Mouse (Mus musculus): Measurements from ENCODE around the gene Aptx. TPM values are rescaled to one million over a fixed set of nuclear protein-coding genes. Genes with fewer than 3 reads are reported as not detected.

Aptx gene
- polyA plus RNA-seq (2015; fragmentation: Nextera tagmentation; extraction: Ambion mirVana), result 56.9 and 59.5 TPM in 2 replicates

- Histone ChIP-seq H3K9ac (replicated peaks) (peak within 1 kb of the TSS; percentile 72), H3K27me3 (no peaks in the 10 kb centered on the region), H3K27ac (peak within 1 kb of the TSS; percentile 96), H3K4me3 (replicated peaks) (peak within 1 kb of the TSS; percentile 59), H3K9me3 (no peaks in the 10 kb centered on the region), H3K4me1 (replicated peaks) (peaks cover 28% of the 10 kb centered on the region), H3K4me2 (replicated peaks) (peak within 1 kb of the TSS; percentile 81), H3K36me3 (no peaks in the 10 kb centered on the region)
- ATAC-seq, result peak; percentile 95
- WGBS, result under 1% methylated on average over 42 of the region's 42 CpGs
Observed at GRCm38 (mm10) chr4:40702797-40703709, at the start of gene Aptx. Gene Aptx, minus strand, starts transcription at chr4:40703194.

GRCm38 (mm10) chr4:40735351-40735750 is 32.4 kb upstream of the Aptx start:
- peak; percentile 55 for ATAC-seq
- WGBS, result 81% methylated on average over 1 of the region's 1 CpGs
- no peak overlapping the region for H3K4me3 ChIP-seq (replicated peaks)
- peaks cover 79% of the 10 kb centered on the region for H3K36me3 ChIP-seq
- no peak overlapping the region for H3K4me2 ChIP-seq (replicated peaks)
- H3K4me1 ChIP-seq (replicated peaks), result no peaks in the 10 kb centered on the region
- no peak overlapping the region for H3K27ac ChIP-seq
- H3K27me3 ChIP-seq, result no peaks in the 10 kb centered on the region
- H3K9me3 ChIP-seq, result no peaks in the 10 kb centered on the region
- no peak overlapping the region for H3K9ac ChIP-seq (replicated peaks)

DNA sequence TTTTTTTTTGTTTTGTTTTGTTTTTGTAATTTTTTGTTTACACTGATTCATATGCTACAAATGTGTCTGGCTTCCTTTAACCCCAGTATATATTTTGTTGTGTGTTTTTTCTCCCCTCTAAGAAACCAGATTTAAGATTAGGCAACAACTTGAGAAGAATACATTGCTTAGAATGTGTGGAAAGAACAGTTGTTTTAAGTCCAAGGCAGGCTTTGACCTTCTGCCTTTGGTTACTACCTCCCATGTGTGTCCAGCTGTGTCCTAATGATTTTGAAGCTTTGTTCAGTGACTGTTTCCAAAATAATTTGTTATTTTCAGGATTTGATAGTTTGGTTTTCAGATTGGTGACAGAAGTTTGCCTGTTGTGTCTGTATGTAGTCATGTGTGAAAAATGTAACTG is 28.3 kb upstream of the Aptx start:
- Histone ChIP-seq H3K27ac (no peak overlapping the region), H3K9me3 (no peaks in the 10 kb centered on the region), H3K36me3 (peaks cover 83% of the 10 kb centered on the region), H3K4me1 (replicated peaks) (peaks cover 19% of the 10 kb centered on the region), H3K27me3 (no peaks in the 10 kb centered on the region), H3K9ac (replicated peaks) (no peak overlapping the region), H3K4me3 (replicated peaks) (no peak overlapping the region), H3K4me2 (replicated peaks) (no peak overlapping the region)
- no peak for ATAC-seq

DNA sequence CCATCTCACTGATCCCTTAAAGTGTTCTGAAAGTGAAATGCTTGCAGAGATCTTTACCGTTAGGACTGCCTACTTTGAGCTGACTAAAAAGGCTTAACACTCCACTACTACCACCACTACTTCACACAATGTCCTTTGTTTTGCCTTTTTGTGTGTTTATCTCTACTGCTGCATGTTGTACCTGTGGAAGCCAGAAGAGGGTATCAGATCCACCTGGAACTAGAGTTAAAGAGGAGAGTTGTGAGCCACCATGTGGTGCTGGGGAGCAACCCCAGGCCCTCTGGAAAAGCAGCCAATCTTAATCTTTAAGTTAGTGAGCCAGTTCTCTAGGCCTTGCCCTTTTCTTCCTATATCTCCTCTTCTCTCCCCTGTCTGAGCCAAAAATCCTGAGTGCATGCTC is 24.3 kb upstream of the Aptx start:
- ATAC-seq, result no peak
- no peak overlapping the region for H3K9ac ChIP-seq (replicated peaks)
- no peak overlapping the region for H3K4me2 ChIP-seq (replicated peaks)
- 91% methylated on average over 1 of the region's 1 CpGs for WGBS
- peaks cover 47% of the 10 kb centered on the region for H3K4me1 ChIP-seq (replicated peaks)
- peaks cover 65% of the 10 kb centered on the region for H3K36me3 ChIP-seq
- no peaks in the 10 kb centered on the region for H3K27me3 ChIP-seq
- no peak overlapping the region for H3K27ac ChIP-seq
- no peak overlapping the region for H3K4me3 ChIP-seq (replicated peaks)
- H3K9me3 ChIP-seq, result no peaks in the 10 kb centered on the region

- H3K9ac ChIP-seq (replicated peaks), result peak overlapping the region; percentile 44; the same call in 1 of the 2 replicates
- peaks cover 50% of the 10 kb centered on the region for H3K36me3 ChIP-seq
- H3K9me3 ChIP-seq, result no peaks in the 10 kb centered on the region
- H3K4me3 ChIP-seq (replicated peaks), result peak overlapping the region; percentile 83; the same call in 1 of the 2 replicates
- H3K27ac ChIP-seq, result no peak overlapping the region
- no peak for ATAC-seq
- peaks cover 57% of the 10 kb centered on the region for H3K4me1 ChIP-seq (replicated peaks)
- peak overlapping the region; percentile 78 for H3K4me2 ChIP-seq (replicated peaks)
- no peaks in the 10 kb centered on the region for H3K27me3 ChIP-seq
Observed at GRCm38 (mm10) chr4:40725554-40725953, 22.6 kb upstream of the Aptx start.

- Histone ChIP-seq H3K9me3 (no peaks in the 10 kb centered on the region), H3K4me3 (replicated peaks) (peak overlapping the region; percentile 83), H3K4me1 (replicated peaks) (peaks cover 57% of the 10 kb centered on the region), H3K36me3 (peaks cover 47% of the 10 kb centered on the region), H3K27ac (no peak overlapping the region), H3K4me2 (replicated peaks) (peak overlapping the region; percentile 78), H3K9ac (replicated peaks) (peak overlapping the region; percentile 44; the same call in 1 of the 2 replicates), H3K27me3 (no peaks in the 10 kb centered on the region)
- WGBS, result 87% methylated on average over 7 of the region's 7 CpGs
- no peak for ATAC-seq
Observed at GRCm38 (mm10) chr4:40725141-40725540, 22.1 kb upstream of the Aptx start.

DNA sequence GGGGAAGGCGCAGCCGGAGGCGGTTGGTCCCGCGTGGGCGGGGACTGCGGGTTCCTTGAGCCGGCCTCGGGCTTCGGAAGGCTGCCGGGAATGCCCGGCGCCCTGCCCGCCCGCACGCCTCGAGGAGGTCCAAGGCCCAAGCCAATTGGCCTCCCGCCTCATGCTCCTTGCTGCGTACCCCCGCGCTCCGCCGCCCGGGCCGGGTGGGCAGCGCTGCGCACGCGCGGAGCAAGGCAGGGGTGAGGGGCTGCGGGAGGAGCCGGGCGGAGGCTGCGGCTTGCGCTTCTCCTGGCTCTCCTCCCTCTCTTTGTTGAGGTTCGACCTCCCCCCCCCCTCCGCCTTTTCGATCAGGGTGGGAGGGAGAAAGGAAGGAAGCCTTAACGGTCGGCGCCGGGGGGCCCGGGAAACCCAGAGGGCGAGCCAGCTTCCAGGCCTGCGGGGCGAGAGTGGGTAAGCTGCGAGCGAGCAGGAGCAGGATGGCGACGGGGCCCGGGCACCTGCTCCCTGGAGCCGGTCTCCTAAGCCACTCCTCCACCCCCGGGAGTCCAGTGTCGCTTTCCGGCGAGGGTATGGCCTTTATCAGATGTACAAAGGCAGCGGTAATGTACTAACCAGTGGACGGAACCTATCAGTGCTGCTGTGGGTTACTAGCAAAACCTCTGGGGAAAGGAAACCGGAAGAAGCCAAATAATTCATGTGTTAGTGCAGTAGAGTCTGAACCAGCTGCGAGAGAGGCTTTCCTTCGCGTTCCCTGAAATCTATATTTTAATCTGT is 19.9 kb upstream of the Aptx start:
- ATAC-seq, result peak; percentile 94
- Histone ChIP-seq H3K4me3 (replicated peaks) (peak overlapping the region; percentile 83), H3K4me1 (replicated peaks) (peaks cover 52% of the 10 kb centered on the region), H3K9me3 (no peaks in the 10 kb centered on the region), H3K36me3 (peaks cover 28% of the 10 kb centered on the region), H3K27ac (peak overlapping the region; percentile 100), H3K9ac (replicated peaks) (peak overlapping the region; percentile 96), H3K27me3 (no peaks in the 10 kb centered on the region), H3K4me2 (replicated peaks) (peak overlapping the region; percentile 78)
- WGBS, result under 1% methylated on average over 46 of the region's 62 CpGs

GRCm38 (mm10) chr4:40722011-40722666 is 19.1 kb upstream of the Aptx start, which contains the start of gene Dnaja1:
Gene Dnaja1, plus strand, starts transcription at chr4:40722150.
- Histone ChIP-seq H3K4me1 (replicated peaks) (peaks cover 47% of the 10 kb centered on the region), H3K27me3 (no peaks in the 10 kb centered on the region), H3K4me2 (replicated peaks) (peak within 1 kb of the TSS; percentile 78), H3K9me3 (no peaks in the 10 kb centered on the region), H3K27ac (peak within 1 kb of the TSS; percentile 100), H3K9ac (replicated peaks) (peak within 1 kb of the TSS; percentile 96), H3K4me3 (replicated peaks) (peak within 1 kb of the TSS; percentile 83), H3K36me3 (peaks cover 23% of the 10 kb centered on the region)
- peak; percentile 92 for ATAC-seq
- 1% methylated on average over 54 of the region's 54 CpGs for WGBS

DNA sequence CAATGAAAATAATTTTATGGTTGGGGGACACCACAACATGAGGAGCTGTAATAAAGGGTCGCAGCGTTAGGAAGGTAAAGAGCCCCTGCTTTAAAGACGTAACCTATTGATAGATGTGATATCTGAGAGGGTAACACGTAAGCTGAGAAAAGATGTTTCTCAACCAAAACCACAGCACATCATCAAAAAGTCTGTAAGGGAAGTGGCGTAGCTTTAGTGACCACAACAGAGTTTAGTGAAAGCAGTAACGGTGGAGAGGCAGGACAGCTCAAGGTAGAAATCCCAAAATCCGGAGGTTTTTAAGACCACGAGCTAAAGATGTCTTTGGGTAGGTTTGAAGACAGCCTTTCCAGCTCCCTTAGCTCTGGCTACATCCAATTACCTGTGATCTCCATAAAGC is 17.9 kb upstream of the Aptx start:
- Histone ChIP-seq H3K4me3 (replicated peaks) (no peak overlapping the region), H3K9me3 (no peaks in the 10 kb centered on the region), H3K4me1 (replicated peaks) (peaks cover 35% of the 10 kb centered on the region), H3K27ac (0 out of 2 replicates have a peak overlapping the region, but pooled peaks have one; percentile 100), H3K36me3 (peaks cover 13% of the 10 kb centered on the region), H3K27me3 (no peaks in the 10 kb centered on the region), H3K9ac (replicated peaks) (no peak overlapping the region), H3K4me2 (replicated peaks) (no peak overlapping the region)
- 98% methylated on average over 8 of the region's 8 CpGs for WGBS
- ATAC-seq, result no peak

DNA sequence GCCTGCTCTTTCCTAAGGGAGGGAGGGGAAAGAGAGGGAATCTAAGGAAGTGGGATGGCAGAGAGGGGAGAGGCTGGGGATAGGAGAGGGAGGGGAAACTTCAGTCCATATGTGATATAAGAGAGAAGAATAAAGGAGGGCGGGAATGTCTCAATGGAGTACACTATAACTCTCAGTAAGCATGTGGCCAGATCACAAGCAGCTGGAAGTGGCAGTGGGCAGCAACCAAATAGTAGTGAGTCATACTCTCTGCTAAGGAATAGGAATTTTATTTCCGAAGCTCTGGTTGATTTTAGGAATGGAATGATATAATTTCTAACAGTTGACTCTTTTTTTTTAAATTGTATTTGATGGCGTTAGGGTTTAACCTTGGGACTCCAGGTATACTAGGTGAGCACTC is 14.1 kb upstream of the Aptx start:
- no peak overlapping the region for H3K27ac ChIP-seq
- no peaks in the 10 kb centered on the region for H3K27me3 ChIP-seq
- H3K4me1 ChIP-seq (replicated peaks), result peaks cover 11% of the 10 kb centered on the region
- H3K36me3 ChIP-seq, result no peaks in the 10 kb centered on the region
- no peak overlapping the region for H3K4me2 ChIP-seq (replicated peaks)
- H3K9me3 ChIP-seq, result no peaks in the 10 kb centered on the region
- ATAC-seq, result no peak
- no peak overlapping the region for H3K4me3 ChIP-seq (replicated peaks)
- WGBS, result 90% methylated on average over 3 of the region's 3 CpGs
- H3K9ac ChIP-seq (replicated peaks), result no peak overlapping the region

GRCm38 (mm10) chr4:40703710-40704275 is 799 bp upstream of the Aptx start:
- H3K9ac ChIP-seq (replicated peaks), result peak overlapping the region; percentile 72
- H3K4me3 ChIP-seq (replicated peaks), result peak overlapping the region; percentile 59
- no peaks in the 10 kb centered on the region for H3K9me3 ChIP-seq
- no peaks in the 10 kb centered on the region for H3K36me3 ChIP-seq
- no peak for ATAC-seq
- no peaks in the 10 kb centered on the region for H3K27me3 ChIP-seq
- peaks cover 28% of the 10 kb centered on the region for H3K4me1 ChIP-seq (replicated peaks)
- WGBS, result 26% methylated on average over 9 of the region's 9 CpGs
- peak overlapping the region; percentile 96 for H3K27ac ChIP-seq
- H3K4me2 ChIP-seq (replicated peaks), result peak overlapping the region; percentile 81

Measured in midbrain, embryonic 13.5 days (tissue).